Mouse (Mus musculus) embryonic facial prominence, embryonic 13.5 days (tissue): ENCODE data around the gene Rnf19b. TPM values are rescaled to one million over a fixed set of nuclear protein-coding genes. Genes with fewer than 3 reads are reported as not detected.

Experiments
- ATAC-seq: fragments of 200-750 bp; cut with Nextera tagmentation; 2 replicates; pipeline ENCODE4 v1.8.0; 2017; ENCODE audit warnings: low read depth; ENCODE audit not compliant: insufficient number of reproducible peaks, insufficient read depth, low FRiP score, low TSS enrichment
- H3K27ac ChIP-seq: fragments of 300-500 bp; sonication (generic); 2 replicates; pipeline ENCODE4 v1.5.1; 2015; ENCODE audit warnings: moderate library complexity, mild to moderate bottlenecking, inconsistent platforms
- H3K27me3 ChIP-seq: fragments of 300-500 bp; sonication (generic); 2 replicates; pipeline ENCODE4 v1.6.1; 2015; ENCODE audit warnings: mild to moderate bottlenecking, inconsistent platforms
- H3K36me3 ChIP-seq: fragments of 300-500 bp; sonication (generic); 2 replicates; pipeline ENCODE4 v1.6.1; 2015; ENCODE audit warnings: mild to moderate bottlenecking, inconsistent platforms
- H3K4me1 ChIP-seq: fragments of 300-500 bp; sonication (generic); 2 replicates; pipeline ENCODE4 v1.6.1; 2015; ENCODE audit warnings: inconsistent platforms
- H3K4me2 ChIP-seq: fragments of 300-500 bp; sonication (generic); 2 replicates; pipeline ENCODE4 v1.6.1; 2015; ENCODE audit warnings: moderate library complexity, mild to moderate bottlenecking, inconsistent platforms
- H3K4me3 ChIP-seq: fragments of 300-500 bp; sonication (generic); 2 replicates; pipeline ENCODE4 v1.5.1; 2015; ENCODE audit warnings: mild to moderate bottlenecking, inconsistent platforms
- H3K9ac ChIP-seq: fragments of 300-500 bp; sonication (generic); 2 replicates; pipeline ENCODE4 v1.6.1; 2015; ENCODE audit warnings: mild to moderate bottlenecking, inconsistent platforms
- H3K9me3 ChIP-seq: fragments of 300-500 bp; sonication (generic); 2 replicates; pipeline ENCODE4 v1.6.1; 2016; ENCODE audit warnings: inconsistent platforms
- WGBS: fragments of 180-500 bp; shearing (Covaris S2); methylation state at CpG from one replicate; pipeline ENCODE4 v1.1.7; 2015; ENCODE audit warnings: mixed read lengths; 5-methylcytosine and 5-hydroxymethylcytosine counted together
- polyA plus RNA-seq: library from polyadenylated mRNA; unstranded; fragments of >200 nt; fragmentation: Nextera tagmentation; extraction: Ambion mirVana; gene quantifications from 2 replicates; pipeline ENCODE4 v1.2.1, GENCODE M21; 2015

The Rnf19b gene
- polyA plus RNA-seq, 1 experiment from 2014 or later, result 9.5 TPM

GRCm38 (mm10) chr4:129110804-129111203 lies 52.7 kb downstream of the Rnf19b start:
- Histone ChIP-seq H3K9me3 (no peaks in the 10 kb centered on the region), H3K36me3 (no peaks in the 10 kb centered on the region), H3K9ac (no peak overlapping the region), H3K4me1 (peaks cover 19% of the 10 kb centered on the region), H3K4me3 (no peak overlapping the region), H3K4me2 (no peak overlapping the region), H3K27me3 (peaks cover 46% of the 10 kb centered on the region), H3K27ac (no peak overlapping the region)
- no peak; the same call in 1 of the 2 replicates for ATAC-seq
- WGBS, result 87% methylated on average over 6 of the region's 6 CpGs

GRCm38 (mm10) chr4:129111350-129111749 lies 53.3 kb downstream of the Rnf19b start:
- peaks cover 15% of the 10 kb centered on the region for H3K4me1 ChIP-seq
- H3K27me3 ChIP-seq, result peaks cover 45% of the 10 kb centered on the region
- 55% methylated on average over 11 of the region's 11 CpGs for WGBS
- H3K4me2 ChIP-seq, result no peak overlapping the region
- ATAC-seq, result no peak
- H3K9me3 ChIP-seq, result no peaks in the 10 kb centered on the region
- H3K27ac ChIP-seq, result no peak overlapping the region
- H3K4me3 ChIP-seq, result no peak overlapping the region
- no peaks in the 10 kb centered on the region for H3K36me3 ChIP-seq
- H3K9ac ChIP-seq, result no peak overlapping the region

DNA sequence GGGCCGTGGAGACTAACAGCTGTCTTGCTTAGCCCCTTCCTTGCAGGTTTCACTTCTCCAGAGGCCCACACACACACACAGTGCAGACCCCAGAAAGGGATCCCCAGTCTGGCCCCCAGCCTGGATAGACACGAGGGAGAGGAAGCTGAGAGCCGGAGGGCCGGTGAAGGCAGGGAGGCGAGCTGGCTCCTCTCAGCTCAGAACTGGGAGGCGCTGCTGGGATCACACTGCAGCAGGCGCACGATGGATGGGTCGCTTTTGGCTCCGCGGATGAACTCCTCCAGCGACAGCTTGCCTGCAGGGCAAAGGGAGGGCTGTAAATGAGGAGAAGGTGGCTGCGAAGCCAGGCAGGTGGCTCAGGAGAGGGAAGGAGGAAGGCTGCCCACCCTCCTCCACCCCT lies 54.2 kb downstream of the Rnf19b start:
- H3K4me3 ChIP-seq, result no peak overlapping the region
- H3K9me3 ChIP-seq, result no peaks in the 10 kb centered on the region
- ATAC-seq, result no peak
- H3K4me2 ChIP-seq, result no peak overlapping the region
- 52% methylated on average over 13 of the region's 13 CpGs for WGBS
- peaks cover 15% of the 10 kb centered on the region for H3K4me1 ChIP-seq
- peaks cover 43% of the 10 kb centered on the region for H3K27me3 ChIP-seq
- H3K27ac ChIP-seq, result no peak overlapping the region; the same call in 1 of the 2 replicates
- H3K36me3 ChIP-seq, result no peaks in the 10 kb centered on the region
- H3K9ac ChIP-seq, result 0 out of 2 replicates have a peak overlapping the region, but pooled peaks have one; percentile 16

DNA sequence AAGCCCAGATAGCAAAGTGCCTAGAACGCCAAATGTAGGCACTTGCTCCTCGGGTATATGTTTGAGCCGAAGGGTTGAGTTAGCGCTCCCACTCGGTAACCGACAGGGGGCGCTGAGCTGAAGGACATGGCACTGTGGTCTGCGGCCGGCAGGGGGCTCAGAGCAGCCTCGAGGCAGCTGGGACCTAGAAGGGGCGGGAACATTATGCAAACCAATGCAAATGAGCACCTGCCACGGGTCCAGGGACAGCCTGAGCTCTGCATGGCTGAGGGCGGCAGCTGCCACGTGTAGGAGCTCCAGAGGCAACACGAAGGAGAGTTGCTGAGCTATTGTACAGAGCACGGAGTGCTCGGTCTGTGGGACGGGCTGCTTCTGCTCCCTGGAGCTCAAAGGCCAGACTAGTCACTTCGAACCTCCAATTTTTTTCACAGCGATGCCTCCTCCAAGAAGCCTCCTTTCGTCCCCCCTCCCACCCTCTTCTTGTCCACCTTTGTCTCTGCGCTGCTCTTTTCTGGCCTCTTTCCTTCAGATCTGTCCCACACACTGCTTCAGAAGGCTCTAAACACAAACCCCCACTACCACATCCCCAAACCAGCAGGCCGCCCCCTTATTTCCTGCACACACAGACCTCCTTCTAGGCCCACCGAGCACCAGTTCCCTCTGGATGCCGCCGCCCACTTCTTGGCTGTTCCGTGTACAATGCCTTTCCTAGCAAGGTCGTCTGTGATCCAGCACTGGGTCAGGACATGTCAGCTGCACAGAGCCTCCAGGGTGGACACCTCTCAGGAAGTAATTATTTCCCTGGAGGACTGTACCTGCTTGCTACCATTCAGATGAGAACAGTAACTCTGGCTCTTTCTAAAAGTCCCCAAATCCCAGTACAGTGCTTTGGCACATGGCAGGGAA lies 55.3 kb downstream of the Rnf19b start:
- Histone ChIP-seq H3K27ac (no peak overlapping the region), H3K4me1 (peaks cover 15% of the 10 kb centered on the region), H3K27me3 (peaks cover 34% of the 10 kb centered on the region; the same call in 1 of the 2 replicates), H3K9ac (no peak overlapping the region; the same call in 1 of the 2 replicates), H3K9me3 (no peaks in the 10 kb centered on the region), H3K4me3 (no peak overlapping the region), H3K4me2 (no peak overlapping the region), H3K36me3 (no peaks in the 10 kb centered on the region)
- 32% methylated on average over 28 of the region's 28 CpGs for whole genome bisulfite sequencing
- no peak for ATAC-seq

GRCm38 (mm10) chr4:129116703-129117102 lies 58.6 kb downstream of the Rnf19b start:
- no peak for ATAC-seq
- no peak overlapping the region for H3K9ac ChIP-seq
- no peak overlapping the region for H3K27ac ChIP-seq
- peaks cover 31% of the 10 kb centered on the region for H3K4me1 ChIP-seq
- H3K4me2 ChIP-seq, result no peak overlapping the region
- H3K4me3 ChIP-seq, result no peak overlapping the region
- WGBS, result 91% methylated on average over 8 of the region's 8 CpGs
- no peaks in the 10 kb centered on the region for H3K36me3 ChIP-seq
- H3K27me3 ChIP-seq, result peaks cover 62% of the 10 kb centered on the region
- H3K9me3 ChIP-seq, result no peaks in the 10 kb centered on the region

DNA sequence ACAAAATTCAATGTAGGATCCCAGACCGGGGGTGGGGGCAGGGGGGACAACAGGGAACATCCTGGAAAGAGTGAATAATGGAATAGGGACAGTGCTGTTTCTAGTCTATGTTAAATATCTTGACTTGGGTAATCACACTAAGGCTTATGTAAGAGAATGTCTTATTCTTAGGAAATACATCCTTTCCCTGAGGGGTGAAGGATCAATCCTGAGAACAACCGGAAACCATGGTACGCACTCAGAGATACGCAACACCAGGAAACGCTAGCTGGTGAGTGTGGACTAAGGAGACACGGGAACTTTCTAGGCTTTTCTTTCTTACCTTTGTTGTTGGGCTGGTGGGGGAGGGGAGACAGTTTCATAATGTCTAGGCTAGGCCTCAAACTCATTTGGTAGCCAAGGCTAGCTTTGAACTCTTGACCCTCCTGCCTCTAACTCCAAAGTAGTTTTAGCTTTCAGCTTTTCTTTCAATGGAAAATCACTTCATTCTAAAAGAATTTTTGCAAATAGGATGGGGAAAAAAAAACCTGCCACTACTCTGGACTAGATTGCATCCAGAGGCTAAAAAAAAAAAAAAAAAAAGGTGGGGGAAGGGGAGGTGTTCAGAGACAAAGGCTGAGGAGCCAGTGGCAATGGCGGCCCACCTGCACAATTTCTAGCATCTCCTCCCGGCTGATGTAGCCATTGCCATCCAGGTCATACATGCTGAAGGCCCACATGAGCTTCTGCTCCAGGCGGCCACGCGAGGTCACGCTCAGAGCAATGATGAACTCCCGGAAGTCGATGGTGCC lies 59.8 kb downstream of the Rnf19b start:
- no peak overlapping the region for H3K4me3 ChIP-seq
- H3K9me3 ChIP-seq, result no peaks in the 10 kb centered on the region
- WGBS, result 90% methylated on average over 14 of the region's 14 CpGs
- no peak overlapping the region for H3K27ac ChIP-seq
- peaks cover 72% of the 10 kb centered on the region for H3K27me3 ChIP-seq
- no peaks in the 10 kb centered on the region for H3K36me3 ChIP-seq
- H3K9ac ChIP-seq, result no peak overlapping the region
- peaks cover 21% of the 10 kb centered on the region for H3K4me1 ChIP-seq
- ATAC-seq, result no peak
- no peak overlapping the region for H3K4me2 ChIP-seq

DNA sequence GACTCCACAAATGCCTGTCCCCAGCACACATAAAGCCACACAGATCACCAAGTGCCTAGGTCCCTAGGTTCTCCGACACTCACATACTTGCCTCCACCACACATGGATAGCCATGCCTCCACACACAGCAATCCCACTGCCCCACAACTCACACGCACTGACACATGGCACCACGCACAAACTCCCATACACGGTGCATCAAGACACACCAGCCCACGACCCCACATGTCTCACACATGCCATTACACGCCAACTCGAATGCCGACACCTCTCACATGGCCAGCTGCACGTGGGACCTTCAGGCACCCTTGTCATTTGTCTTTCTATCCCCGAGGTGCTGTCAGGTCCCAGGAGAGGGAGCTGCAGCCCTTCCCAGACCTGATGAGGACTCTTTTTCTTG lies 61.6 kb downstream of the Rnf19b start:
- no peak for ATAC-seq
- no peaks in the 10 kb centered on the region for H3K9me3 ChIP-seq
- 65% methylated on average over 10 of the region's 10 CpGs for WGBS
- no peak overlapping the region for H3K9ac ChIP-seq
- peaks cover 20% of the 10 kb centered on the region for H3K4me1 ChIP-seq
- no peak overlapping the region for H3K27ac ChIP-seq
- H3K4me3 ChIP-seq, result no peak overlapping the region
- H3K4me2 ChIP-seq, result no peak overlapping the region
- H3K36me3 ChIP-seq, result no peaks in the 10 kb centered on the region
- H3K27me3 ChIP-seq, result peaks cover 76% of the 10 kb centered on the region

- no peak for ATAC-seq
- no peaks in the 10 kb centered on the region for H3K36me3 ChIP-seq
- H3K27me3 ChIP-seq, result peaks cover 80% of the 10 kb centered on the region
- peak overlapping the region; percentile 51 for H3K9ac ChIP-seq
- no peaks in the 10 kb centered on the region for H3K9me3 ChIP-seq
- peak overlapping the region; percentile 97 for H3K4me2 ChIP-seq
- peaks cover 30% of the 10 kb centered on the region for H3K4me1 ChIP-seq
- peak overlapping the region; percentile 51 for H3K4me3 ChIP-seq
- WGBS, result 1% methylated on average over 59 of the region's 59 CpGs
- no peak overlapping the region for H3K27ac ChIP-seq
Observed at GRCm38 (mm10) chr4:129120520-129121445, 62.7 kb downstream of the Rnf19b start.

DNA sequence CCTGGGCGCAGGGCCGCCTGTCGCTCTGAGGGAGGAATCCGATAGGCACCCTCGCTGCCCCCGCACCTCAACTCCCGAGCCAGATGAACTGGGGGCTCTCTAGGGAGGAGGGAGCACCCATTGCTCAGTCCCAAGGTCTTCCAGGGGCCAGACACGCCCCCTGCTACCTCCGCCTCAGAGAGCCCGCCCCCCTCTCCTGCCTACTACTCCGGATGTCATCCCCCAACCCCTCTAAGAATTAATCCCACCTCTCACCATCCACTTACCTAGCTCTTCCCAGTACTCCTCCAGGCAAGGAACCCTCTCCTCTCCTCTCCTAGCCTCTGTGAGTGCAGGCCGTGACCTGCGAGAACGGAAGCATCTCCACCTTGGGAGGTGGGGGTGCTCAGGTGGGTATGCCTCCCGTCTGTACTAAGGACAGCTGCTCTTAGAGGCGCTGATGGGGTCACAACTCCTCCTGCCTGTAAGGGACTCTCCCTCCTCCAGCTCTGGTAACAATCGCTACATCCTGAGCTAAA lies 63.6 kb downstream of the Rnf19b start, which contains the start of gene Hpca:
TSS of gene Hpca (minus strand) at position 468 of the 518 bp plus-strand sequence.
- under 1% methylated on average over 17 of the region's 17 CpGs for WGBS
- ATAC-seq, result 0 out of 2 replicates have a peak, but pooled peaks have one; percentile 13
- H3K36me3 ChIP-seq, result no peaks in the 10 kb centered on the region
- H3K4me1 ChIP-seq, result peaks cover 35% of the 10 kb centered on the region
- peak within 1 kb of the TSS; percentile 51 for H3K9ac ChIP-seq
- no peak within 1 kb of the TSS for H3K27ac ChIP-seq
- H3K4me3 ChIP-seq, result peak within 1 kb of the TSS; percentile 51
- peak within 1 kb of the TSS; percentile 97 for H3K4me2 ChIP-seq
- H3K9me3 ChIP-seq, result no peaks in the 10 kb centered on the region
- peaks cover 83% of the 10 kb centered on the region for H3K27me3 ChIP-seq

DNA sequence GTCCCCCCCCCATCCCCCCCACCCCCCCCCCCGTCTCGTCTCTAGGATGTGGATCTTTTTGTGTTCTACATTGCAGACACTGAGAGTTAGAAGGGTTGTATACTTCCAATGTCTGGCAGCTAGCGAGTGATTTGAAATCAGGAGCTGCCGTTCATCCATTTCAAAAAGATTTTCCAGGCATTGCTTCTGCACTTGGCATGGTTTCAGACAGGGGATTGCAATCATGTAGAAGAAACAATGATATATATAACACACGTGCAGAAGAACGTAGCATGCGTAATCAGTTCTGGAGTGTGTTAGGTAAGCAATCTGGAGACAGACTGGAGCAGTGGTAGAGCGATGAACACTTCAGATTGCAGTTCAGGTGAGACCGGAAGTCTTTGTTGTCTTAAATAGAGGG lies 64.0 kb downstream of the Rnf19b start:
- Histone ChIP-seq H3K9me3 (no peaks in the 10 kb centered on the region), H3K36me3 (no peaks in the 10 kb centered on the region), H3K9ac (no peak overlapping the region), H3K27me3 (peaks cover 78% of the 10 kb centered on the region), H3K4me2 (no peak overlapping the region), H3K4me1 (peaks cover 35% of the 10 kb centered on the region), H3K4me3 (no peak overlapping the region), H3K27ac (no peak overlapping the region)
- ATAC-seq, result no peak
- 24% methylated on average over 9 of the region's 9 CpGs for WGBS
